ENCODE assay signal across 9 mouse cellular contexts in genomic region chr2:35623431-35624148, GRCm38 (mm10).
DNase-seq lines count a peak whose midpoint lies in the region; ATAC-seq and TF ChIP-seq lines count a peak whose summit lies in the region.
"Had no signal": no experiment of that assay in that cellular context is flagged by ENCODE, and none has a peak within 500 bp of the region (broad histone marks: within the 10 kb centered on the region; RNA-seq: fewer than 3 reads in every experiment).

No protein-coding gene starts in this region.

- WGBS in forebrain, embryonic 10.5 days: 58% methylated on average over 12 of the region's 12 CpGs
- 28% methylated on average over 12 of the region's 12 CpGs for WGBS in intestine, postnatal 0 days
- 40% methylated on average over 12 of the region's 12 CpGs for WGBS in midbrain, embryonic 14.5 days

- DNase-seq in kidney, adult 11 months: peak; percentile 45
- no peak for DNase-seq in kidney, adult 8-10 months
- no peak for DNase-seq in forebrain, embryonic 10.5 days (ENCODE audit: extremely low spot score, low spot score)
- no peak for DNase-seq in midbrain, embryonic 14.5 days
- no peak for DNase-seq in Muller cell, postnatal 12 days (ENCODE audit: inconsistent ontology term)
- no peak for DNase-seq in layer of hippocampus, adult 9-11 months
- DNase-seq in c-Kit-positive CD71-positive TER-119-positive erythroid progenitor cells, embryonic 14.5 days (ENCODE audit: low spot score): no peak
- DNase-seq: layer of hippocampus, postnatal 36 days had no signal

- H3K4me3 ChIP-seq in forebrain, embryonic 10.5 days: peak overlapping the region; percentile 81
- peak overlapping the region; percentile 73 for H3K4me3 ChIP-seq in intestine, postnatal 0 days (ENCODE audit: low read depth, low read length)
- no peak overlapping the region for H3K4me3 ChIP-seq in midbrain, embryonic 14.5 days (replicated peaks; ENCODE audit: low read depth, low read length)

- H3K4me1 ChIP-seq in forebrain, embryonic 10.5 days: peaks cover 97% of the 10 kb centered on the region
- peaks cover 17% of the 10 kb centered on the region for H3K4me1 ChIP-seq in intestine, postnatal 0 days (replicated peaks; ENCODE audit: control insufficient read depth, insufficient read depth, low read length)
- peaks cover 56% of the 10 kb centered on the region for H3K4me1 ChIP-seq in midbrain, embryonic 14.5 days (ENCODE audit: control insufficient read depth, insufficient read depth, low read length)

- no peaks in the 10 kb centered on the region for H3K9me3 ChIP-seq in forebrain, embryonic 10.5 days
- H3K9me3 ChIP-seq in intestine, postnatal 0 days (ENCODE audit: control insufficient read depth): no peaks in the 10 kb centered on the region
- H3K9me3 ChIP-seq in midbrain, embryonic 14.5 days (ENCODE audit: control insufficient read depth, low read length): no peaks in the 10 kb centered on the region

- TF ChIP-seq CTCF in intestine, postnatal 0 days (IDR thresholded peaks at IDR 0.05; ENCODE audit: low read depth): no peak

- H3K27ac ChIP-seq in forebrain, embryonic 10.5 days: peak overlapping the region; percentile 94
- peak overlapping the region; percentile 24 for H3K27ac ChIP-seq in intestine, postnatal 0 days (ENCODE audit: low read depth, low read length)
- no peak overlapping the region for H3K27ac ChIP-seq in midbrain, embryonic 14.5 days (replicated peaks; ENCODE audit: low read depth, low read length)

- H3K27me3 ChIP-seq in forebrain, embryonic 10.5 days (ENCODE audit: poor library complexity, severe bottlenecking): no peaks in the 10 kb centered on the region; the same call in 1 of the 2 replicates
- H3K27me3 ChIP-seq in intestine, postnatal 0 days (replicated peaks; ENCODE audit: control insufficient read depth, insufficient read depth, low read length): no peaks in the 10 kb centered on the region
- H3K27me3 ChIP-seq in midbrain, embryonic 14.5 days (ENCODE audit: control insufficient read depth, insufficient read depth, low read length): no peaks in the 10 kb centered on the region

- 0 out of 2 replicates have a peak overlapping the region, but pooled peaks have one; percentile 71 for H3K9ac ChIP-seq in intestine, postnatal 0 days (ENCODE audit: low read depth, low read length)
- no peak overlapping the region for H3K9ac ChIP-seq in midbrain, embryonic 14.5 days (replicated peaks; ENCODE audit: low read length)

- H3K36me3 ChIP-seq in forebrain, embryonic 10.5 days (replicated peaks): peaks cover 5% of the 10 kb centered on the region; the same call in 1 of the 2 replicates
- no peaks in the 10 kb centered on the region for H3K36me3 ChIP-seq in intestine, postnatal 0 days (ENCODE audit: control insufficient read depth, insufficient read depth)
- no peaks in the 10 kb centered on the region for H3K36me3 ChIP-seq in midbrain, embryonic 14.5 days (ENCODE audit: control insufficient read depth, insufficient read depth, low read length)

- ATAC-seq in intestine, postnatal 0 days: no peak
- ATAC-seq in midbrain, embryonic 14.5 days (ENCODE audit: low FRiP score, low TSS enrichment): no peak

- H3K4me2 ChIP-seq in intestine, postnatal 0 days (replicated peaks; ENCODE audit: low read depth): peak overlapping the region; percentile 93
- peak overlapping the region; percentile 92 for H3K4me2 ChIP-seq in midbrain, embryonic 14.5 days (ENCODE audit: low read length)
